Mouse (Mus musculus) left cerebral cortex, adult 11 months (tissue): ENCODE measurements around the gene F2rl1.

Experiments used
- DNase-seq: peaks from one replicate; pipeline ENCODE4 v3.0.0; 2022; ENCODE audit warnings: low spot score

The F2rl1 gene

DNA sequence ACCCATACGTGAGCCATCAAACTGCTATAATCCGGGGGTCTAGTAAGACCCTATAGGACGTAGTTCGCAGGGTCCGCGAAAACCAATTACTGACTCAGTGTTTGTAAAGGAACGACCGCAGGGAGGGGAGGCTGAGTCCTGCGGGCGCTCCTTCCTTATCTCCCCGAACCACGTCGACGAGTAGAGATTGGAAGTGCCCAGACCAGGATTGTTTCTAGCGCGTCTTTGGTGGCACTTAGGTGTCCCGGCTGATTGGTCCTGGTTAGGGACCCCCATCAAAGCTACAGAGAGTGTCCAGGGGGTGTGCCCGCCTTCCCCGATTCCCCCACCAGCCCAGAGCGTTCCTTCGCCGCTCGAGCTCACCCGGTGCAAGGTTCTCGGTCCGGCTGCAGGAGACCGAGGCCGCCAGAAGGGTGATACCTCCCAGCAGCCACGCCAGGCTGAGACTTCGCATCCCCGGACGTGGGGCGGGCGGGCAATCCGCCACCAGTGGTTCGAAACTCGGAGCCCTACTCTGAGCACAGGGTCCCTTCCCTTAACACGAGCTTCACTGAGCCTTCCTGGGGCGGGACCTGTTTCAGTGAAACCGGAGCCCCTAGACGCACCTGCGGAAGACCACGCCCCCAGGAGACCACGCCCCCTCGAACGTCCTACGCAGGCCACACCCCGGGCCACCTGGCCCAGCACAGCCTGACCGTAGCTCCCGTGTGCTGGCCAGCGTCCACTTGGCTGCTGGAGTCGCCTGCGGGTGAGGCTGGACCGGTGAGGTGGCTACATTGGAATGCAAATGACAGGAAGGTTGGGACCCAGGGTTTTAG is at the start of gene F2rl1:
TSS of gene F2rl1 (minus strand) at position 554 of the 818 bp plus-strand sequence.
- no peak for DNase-seq

DNA sequence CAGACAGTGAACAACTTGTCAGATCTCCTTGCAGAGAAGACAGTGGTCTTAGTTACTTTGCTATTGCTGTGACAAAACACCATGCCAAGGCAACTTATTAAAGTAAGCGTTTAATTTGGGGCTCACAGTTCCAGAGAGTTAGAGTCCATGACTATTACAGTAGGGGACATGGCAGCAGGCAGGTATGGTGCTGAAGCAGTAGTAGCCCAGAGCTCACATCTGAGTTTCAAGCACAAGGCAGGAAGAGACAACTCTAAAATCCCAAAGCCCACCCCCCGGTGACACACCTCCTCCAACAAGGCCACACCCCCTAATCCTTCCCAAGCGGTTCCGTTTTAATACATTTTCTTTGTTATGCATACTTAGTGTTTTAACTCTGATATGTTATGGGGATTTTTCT is 45.9 kb upstream of the F2rl1 start:
- DNase-seq, result no peak

DNA sequence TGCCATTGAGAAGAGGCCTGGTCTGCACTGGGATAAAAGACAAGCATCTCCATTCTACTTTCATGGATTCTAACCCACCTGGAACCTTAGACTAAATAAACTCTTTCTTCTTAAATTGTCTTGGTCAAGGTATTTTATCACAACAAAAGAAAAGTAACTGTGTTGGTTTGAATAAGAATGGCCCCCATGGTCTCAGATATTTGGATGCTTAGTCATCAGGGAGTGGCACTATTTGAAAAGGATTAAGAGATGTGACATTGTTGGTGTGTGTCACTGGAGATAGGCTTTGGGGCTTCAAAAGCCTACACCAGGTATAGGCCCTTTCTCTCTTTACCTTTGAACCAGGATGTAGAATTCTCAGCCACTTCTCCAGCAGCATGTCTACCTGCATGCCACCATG is 44.3 kb upstream of the F2rl1 start:
- no peak for DNase-seq

DNA sequence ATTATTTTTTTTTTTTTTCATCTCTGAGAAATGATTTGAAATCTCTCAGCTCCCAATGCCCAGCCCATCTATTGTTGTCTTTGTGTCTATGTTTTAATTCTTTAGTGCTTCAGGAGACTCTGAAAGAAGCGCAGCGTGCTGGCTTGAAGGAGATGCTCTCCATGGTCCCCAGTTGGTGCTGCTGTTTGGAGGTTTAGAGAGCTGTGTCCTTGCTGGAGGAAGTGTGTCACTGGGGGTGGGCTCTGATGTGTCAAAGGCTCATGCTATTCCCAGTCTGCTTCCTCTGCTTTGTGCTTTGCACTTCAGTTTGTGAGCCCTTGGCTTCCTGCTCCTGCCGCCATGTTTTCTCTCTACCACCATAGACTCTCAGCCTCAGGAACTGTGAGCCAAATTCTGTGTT is 43.3 kb upstream of the F2rl1 start:
- no peak for DNase-seq

DNA sequence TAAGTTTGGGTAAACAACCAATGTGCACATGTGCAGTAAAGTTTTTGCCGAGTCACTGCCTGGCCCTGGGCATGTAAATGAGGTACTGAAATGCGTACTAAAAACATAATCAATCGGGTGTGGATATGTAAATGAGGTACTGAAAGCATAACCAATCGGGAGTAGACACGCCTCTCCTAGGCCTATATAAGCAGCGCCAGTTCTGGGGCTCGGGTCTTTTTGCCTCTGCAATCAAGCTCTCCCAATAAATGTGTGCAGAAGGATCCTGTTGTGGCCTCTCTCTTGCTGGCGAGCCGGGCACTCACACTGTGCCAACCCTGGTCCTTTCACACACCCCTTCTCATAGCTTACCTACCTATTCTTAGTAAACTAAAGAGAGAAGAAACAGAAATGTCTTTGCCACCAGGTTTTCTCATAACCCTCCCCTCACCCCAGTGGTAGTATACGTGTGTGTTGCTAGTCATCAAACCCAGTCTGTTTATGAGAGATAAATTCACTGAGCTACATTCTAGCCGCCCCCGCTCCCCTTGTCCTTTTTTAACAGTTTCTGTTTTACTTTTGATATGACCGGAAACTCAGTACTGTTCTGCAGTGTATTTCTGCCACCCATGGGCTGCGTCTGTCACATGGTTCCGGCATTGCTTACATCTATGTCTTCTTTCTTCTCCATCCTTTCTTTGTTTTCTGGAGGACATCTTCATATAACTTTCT is 42.0 kb upstream of the F2rl1 start:
- no peak for DNase-seq

DNA sequence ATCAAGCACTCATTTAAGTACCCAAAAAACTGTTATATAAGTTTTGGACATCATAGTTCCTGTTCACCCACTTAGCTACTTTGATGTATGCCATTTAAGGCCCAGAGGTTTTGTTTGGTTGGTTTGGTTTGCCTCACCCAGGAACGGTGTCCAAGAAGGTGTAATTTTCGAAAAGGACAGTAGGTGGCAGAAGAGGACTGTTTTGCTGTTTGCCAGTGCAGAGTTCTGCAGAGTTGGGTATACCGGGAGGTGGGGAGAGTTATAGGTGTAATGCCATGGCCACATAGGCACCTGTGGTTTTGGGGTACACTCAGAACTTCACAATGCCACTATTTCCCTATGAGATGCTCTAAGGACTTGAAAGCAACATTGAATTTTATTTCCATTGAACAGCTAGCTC is 38.7 kb upstream of the F2rl1 start:
- peak; percentile 60 for DNase-seq

DNA sequence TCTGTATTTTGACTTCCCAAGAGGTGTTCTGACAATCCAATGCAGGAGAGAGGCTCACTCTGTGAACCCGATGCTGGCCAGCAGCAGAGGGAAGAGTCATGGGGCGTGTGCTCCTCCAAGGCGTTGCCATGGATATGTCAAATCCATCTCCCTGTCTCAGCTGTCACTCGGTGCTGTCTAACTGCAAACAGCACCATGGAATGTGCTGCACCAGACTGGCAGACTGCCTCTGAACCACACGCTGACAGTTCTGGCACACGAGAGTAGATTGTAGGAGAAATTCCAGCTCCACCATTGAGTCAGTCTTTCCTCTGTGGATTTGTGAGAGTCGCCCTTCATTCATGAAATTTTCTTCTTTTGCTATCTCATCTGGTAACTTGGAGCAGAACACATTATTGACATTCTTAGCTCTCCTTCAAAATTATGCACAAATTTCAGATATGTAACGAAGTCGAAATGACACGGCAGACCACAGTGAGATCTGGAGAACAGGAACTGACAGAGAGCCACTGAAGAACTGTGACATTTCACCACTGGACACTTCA is 38.1 kb upstream of the F2rl1 start:
- DNase-seq, result no peak

DNA sequence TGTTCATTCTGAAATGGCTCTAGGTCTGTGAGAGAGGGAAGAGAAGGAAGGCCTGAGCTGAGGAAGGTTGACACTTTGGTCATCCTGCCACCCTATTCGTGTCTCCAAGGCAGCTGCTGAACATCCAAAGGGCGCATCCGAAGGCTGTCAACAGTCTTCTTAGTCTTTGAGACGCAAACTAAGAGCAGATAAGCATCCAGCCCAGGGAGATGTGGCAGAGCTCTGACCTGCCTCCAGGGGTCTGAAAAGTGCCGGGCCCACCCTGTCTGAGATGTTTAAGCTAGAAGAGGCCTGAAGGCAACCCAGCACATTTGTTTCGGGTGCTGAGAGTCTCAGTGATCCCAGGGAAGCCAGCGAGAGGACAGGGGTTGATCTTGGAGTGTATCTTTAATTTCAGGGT is 32.3 kb upstream of the F2rl1 start:
- no peak for DNase-seq

DNA sequence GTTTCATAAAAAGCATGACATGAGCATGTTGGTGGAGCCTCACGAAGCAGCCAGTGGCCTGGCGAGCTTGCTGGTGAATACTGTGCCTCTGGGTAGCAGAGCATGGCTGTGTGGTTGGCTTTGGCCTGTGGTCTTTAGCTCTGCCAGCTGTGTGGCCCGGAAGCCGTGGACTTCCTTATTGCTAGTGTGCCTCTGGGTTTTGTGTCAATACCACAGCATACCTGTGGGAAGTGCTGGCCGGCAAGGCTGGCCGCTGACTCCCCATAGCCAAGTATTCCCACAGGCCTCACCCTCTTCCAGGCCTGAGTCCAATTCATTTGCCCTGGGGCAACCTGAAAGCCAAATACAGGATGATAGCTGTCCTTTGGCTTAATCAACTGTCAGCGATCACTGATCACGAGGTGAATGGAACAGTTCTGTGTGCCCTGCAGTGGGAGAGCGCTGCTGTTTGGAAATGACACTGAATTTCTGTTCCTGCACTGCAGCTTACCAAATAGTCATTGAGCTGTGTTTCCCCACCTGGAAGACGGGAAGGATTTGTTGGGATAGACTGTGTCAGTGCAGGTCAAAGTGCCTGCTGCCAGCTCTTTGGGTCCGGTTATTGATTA is 29.0 kb upstream of the F2rl1 start:
- no peak for DNase-seq

DNA sequence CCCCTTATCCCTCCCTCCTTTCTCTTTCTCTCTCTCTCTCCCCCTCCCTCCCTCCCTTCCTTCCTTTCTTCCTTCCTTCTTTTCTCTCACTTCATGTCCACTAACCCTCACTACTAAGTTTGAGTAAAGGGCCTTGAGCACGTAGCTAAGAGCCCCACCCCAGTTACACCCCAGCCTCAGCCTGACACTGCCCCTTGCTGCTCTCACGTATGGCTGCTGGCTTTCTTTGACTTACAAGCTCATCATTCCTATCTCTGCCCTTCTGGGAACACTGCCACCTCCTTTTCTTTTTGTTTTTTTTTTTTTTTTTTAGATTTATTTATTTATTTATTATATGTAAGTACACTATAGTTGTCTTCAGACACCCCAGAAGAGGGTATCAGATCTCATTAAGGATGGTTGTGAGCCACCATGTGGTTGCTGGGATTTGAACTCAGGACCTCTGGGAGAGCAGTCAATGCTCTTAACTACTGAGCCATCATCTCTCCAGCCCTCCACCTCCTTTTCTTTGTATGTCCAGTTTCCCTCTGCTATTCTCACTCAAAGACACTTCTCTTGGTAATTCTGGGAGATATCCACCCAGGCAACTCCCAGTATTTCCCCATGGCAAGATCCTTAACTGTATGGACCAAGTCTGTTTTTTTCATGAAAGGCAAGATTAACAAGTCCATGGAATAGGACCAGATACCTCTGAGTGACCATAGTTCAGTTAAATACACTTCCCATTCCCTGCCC is 25.8 kb upstream of the F2rl1 start:
- no peak for DNase-seq

DNA sequence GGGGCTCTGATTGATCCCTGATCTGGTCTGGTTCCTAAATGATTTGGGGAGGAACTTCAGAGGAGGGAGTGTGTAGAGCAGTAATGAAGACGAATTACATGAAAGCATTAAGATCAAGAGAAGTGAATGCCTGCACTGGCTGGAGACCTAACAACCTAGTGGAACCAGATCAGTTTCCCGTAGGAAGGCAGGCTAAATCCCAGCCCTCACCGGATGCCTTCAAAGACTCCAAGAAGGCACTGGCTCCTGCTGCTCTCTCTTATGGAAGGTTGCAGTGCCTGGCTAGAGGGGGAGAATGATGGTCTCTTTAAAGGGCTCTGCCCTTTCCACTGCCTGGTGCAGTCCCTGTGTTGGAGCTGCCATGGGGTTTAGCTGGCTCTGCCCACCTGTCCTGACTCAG is 24.4 kb upstream of the F2rl1 start:
- no peak for DNase-seq

DNA sequence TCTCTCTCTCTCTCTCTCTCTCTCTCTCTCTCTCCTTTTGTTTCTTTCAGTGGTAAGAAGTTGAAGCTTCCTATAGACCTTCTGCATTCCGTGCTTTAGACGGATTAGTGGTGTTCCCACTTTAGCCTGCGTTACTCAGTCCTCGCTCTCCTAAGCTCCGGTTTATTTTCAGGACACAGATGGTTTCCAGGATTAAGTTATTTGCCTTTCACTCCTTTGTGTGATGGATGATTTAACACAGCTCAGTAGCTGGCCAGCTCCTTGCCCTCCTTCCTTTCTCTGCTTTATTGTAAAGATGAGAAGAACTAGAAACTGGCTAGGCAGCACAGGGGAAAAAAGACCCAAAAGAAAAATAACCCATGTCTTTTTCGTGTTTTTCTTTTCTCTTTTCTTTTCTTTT is 23.8 kb upstream of the F2rl1 start:
- DNase-seq, result no peak

DNA sequence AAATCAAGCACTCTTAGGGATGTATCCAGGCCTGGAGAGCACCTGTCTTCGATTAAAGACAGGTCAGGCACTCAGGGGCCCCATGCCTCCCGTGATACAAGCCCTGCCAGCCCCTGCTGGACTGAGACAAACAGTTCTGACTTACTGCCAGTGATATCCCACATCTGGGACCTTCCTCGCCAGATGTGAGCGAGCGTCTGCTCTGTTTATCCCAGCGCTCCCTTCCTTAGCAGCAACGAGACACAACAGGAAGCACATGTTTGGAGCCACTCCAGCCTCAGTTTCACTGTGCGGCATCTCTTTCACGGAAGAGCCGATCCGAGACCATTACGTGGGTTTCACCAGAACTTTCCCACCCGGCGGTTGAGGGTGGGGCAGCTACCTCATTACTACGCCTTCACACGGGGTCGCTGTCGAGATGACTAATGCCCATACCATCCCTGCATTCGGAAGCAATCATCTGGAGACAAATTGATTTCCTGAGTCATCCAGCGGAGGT is 23.3 kb upstream of the F2rl1 start:
- DNase-seq, result no peak

DNA sequence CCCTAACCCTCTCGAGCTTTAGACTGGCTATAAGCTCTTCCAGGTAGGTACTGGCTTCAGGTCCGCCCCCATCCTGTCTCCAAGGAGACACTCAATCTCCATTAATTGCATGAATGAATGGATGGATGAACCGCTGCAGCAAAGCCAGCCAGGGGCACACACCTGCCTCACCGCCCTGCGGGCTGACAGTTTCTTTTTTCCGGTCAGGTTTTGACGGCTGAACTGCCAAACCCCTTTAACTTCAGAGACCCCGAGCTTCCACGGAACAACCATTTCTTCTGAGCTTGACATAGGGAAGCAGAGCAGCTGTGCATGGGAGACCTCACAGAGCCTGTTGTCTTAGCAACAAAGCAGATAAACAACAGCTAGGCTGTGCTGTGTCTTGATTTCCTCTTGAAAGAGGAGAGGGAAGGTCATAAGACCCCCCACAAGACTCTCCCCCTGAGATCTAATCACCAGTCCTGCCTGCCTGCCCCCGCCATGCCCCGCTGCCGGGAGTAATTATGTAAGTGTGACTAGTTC is 22.1 kb upstream of the F2rl1 start:
- no peak for DNase-seq

DNA sequence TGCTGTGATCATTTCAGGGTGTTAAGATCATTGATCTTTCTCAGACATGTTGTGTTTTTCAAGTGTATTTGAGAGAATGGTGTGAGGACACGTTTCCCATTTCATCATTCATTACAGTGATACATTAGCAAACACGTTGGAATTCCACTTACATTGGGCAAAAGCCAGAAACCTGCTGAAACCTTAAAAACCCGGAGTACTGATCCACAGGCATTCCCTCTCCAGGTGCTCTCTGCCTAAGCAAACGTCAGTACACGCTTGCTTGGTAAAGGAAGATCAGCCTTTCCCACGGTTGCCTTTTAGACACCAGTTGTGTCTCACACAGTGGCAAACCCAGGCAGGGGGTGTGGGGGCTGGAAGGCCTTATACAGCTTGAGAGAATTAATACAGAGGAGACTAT is 21.2 kb upstream of the F2rl1 start:
- no peak for DNase-seq

DNA sequence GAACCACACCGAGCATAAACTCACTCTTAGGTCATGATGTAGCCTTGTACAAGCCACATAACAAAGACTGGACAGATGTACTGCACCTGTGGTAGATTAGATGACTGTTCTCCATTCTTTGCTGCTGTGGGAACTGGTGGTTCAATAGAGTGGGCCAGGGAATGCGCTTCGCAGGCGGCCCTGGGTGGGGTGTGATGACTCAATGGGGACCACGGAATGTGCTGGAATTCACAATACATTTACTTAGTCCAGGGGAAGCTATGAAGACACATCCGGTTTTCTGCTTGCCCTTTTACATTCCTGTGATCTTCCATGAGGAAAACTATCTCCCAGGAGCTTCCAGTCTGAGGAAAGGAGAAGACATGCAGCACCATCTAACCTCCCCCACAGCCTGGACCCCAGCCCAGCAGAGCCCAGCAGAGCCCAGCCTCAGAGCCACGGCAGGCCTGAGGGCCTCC is 20.7 kb upstream of the F2rl1 start:
- no peak for DNase-seq

DNA sequence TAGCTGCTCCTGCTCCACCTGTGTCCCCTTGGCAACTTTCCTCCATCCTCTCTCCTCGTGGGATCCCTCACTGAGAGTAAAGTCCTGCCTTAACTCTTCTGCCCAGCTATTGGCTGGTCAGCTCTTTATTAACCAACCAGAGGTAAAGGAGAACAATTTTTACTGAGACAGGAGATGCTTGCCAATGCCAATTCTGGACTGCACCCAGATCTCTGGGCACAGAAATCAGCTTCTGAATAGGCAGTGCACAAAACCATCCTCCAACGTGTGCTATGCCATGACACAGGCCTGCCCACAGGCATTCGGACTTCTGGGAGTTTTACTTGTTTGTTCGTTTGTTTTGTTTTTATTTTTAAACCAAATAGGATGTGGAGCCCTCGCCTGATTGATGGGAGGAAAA is 13.0 kb upstream of the F2rl1 start:
- DNase-seq, result no peak

DNA sequence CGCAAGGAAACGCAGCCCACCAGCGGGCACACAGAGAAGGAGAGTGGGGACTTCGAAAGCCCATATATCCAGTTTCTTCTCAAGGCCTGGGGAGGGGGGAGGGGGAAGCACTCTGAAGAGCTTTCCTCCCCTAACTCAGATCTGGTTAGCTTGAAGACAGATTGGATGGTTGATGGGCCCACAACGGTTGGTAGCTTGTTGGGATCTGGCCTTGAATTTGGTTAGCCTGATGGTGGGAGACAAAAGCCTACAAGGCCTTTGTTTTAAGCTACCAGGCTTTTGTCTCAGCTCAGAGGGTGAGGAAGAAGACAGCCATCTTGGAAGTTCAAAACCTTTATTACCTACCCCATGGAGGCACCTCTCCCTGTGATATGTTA is 11.1 kb upstream of the F2rl1 start:
- no peak for DNase-seq

DNA sequence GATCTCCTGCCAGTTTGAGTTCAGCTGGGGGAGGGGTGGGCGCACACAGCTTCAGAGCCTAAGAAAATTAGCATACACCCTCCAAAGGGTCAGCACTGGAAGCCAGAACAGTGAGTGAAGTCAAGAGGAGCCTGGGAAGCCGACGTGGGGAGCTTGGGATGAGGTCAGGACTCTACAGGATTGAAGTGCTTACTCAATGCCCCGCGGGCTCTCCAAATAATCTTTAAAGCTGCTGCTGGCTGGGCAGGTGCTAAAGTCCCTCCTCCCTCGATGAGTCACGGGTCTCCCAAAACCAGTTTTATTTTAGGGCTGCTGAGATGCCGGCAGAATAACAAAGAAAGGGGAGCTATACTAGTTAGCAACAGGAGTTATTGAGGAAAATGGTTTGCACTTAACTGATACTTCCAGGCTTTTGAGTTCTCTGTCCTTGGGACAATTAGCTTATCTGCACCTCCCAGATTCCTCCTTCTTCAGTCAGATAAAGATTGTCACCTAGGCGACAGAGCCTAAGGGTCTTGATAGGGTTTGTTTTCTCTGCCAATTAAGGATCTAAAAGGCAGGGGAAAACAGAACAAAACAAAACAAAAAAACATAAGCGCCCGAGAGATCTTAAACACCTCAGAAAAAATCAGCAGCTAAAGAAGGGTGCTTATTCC is 10.6 kb upstream of the F2rl1 start:
- DNase-seq, result no peak

DNA sequence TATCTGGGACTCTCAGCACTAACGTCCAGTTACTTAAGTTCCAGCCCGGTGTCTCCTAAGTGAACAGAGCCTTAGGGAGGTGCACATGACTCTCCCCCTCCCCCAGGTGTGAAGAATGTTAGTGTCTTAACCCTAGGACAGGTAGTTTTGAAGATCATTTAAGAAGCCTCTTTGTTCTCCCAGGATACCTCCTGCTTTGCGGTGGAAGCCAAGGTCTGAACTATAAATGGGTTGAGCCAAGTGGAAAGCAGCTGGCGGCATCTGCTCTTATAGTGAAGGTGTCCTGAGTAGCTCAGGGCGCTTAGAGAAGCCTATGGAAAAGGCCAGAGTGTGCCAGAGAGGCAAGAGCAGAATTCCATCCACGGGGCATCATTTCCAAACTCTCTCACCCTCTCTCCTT is 10.0 kb upstream of the F2rl1 start:
- DNase-seq, result no peak

DNA sequence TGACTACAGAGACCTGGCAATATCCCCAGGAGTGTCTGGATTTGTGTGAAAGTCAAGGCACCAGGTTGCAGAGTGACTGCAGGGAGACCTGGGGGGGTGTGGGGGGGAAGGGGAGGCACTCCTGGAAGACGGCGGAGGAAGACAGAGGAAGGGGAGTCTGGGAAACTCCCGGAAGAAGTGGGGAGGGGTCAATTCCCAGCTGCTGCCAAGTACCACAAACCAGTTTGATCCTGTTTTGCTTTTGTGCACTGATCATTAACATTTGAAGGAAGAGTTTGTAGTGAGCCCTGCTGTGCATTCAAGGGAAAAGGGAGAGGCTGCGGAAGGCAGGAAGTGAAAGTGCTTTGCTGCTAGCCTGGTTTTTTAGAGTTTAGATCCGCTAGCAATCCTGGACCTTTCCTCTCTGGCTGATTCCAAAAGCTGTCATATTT is 9.1 kb upstream of the F2rl1 start:
- DNase-seq, result no peak
